Mouse (Mus musculus): ENCODE results near the gene Tff2.

The Tff2 gene

GRCm38 (mm10) chr17:31144040-31145037 is at the start of gene Tff2:
Tff2 (minus strand) TSS chr17:31144282.
- DNase-seq (ENCODE audit: low spot score), result no peak

- DNase-seq (ENCODE audit: low spot score), result no peak
Observed at GRCm38 (mm10) chr17:31193360-31193759, 49.3 kb upstream of the Tff2 start.

- no peak for DNase-seq (ENCODE audit: low spot score)
Observed at GRCm38 (mm10) chr17:31192663-31193062, 48.6 kb upstream of the Tff2 start.

GRCm38 (mm10) chr17:31191825-31192224 is 47.7 kb upstream of the Tff2 start:
- no peak for DNase-seq (ENCODE audit: low spot score)

GRCm38 (mm10) chr17:31187370-31187769 is 43.3 kb upstream of the Tff2 start:
- peak; percentile 62 for DNase-seq (ENCODE audit: low spot score)

- DNase-seq (ENCODE audit: low spot score), result peak; percentile 12
Observed at GRCm38 (mm10) chr17:31184269-31184990, 40.3 kb upstream of the Tff2 start.

GRCm38 (mm10) chr17:31183180-31183974 is 39.3 kb upstream of the Tff2 start:
- no peak for DNase-seq (ENCODE audit: low spot score)

GRCm38 (mm10) chr17:31181490-31181889 is 37.4 kb upstream of the Tff2 start:
- no peak for DNase-seq (ENCODE audit: low spot score)

GRCm38 (mm10) chr17:31176321-31176720 is 32.2 kb upstream of the Tff2 start:
- DNase-seq (ENCODE audit: low spot score), result peak; percentile 66

GRCm38 (mm10) chr17:31169796-31170195 is 25.7 kb upstream of the Tff2 start:
- DNase-seq (ENCODE audit: low spot score), result no peak

GRCm38 (mm10) chr17:31165127-31165526 is 21.0 kb upstream of the Tff2 start, which contains the start of gene Tff1:
Tff1 (minus strand) TSS chr17:31165277.
- no peak for DNase-seq (ENCODE audit: low spot score)

- no peak for DNase-seq (ENCODE audit: low spot score)
Observed at GRCm38 (mm10) chr17:31163821-31164220, 19.7 kb upstream of the Tff2 start.

- no peak for DNase-seq (ENCODE audit: low spot score)
Observed at GRCm38 (mm10) chr17:31162607-31163006, 18.5 kb upstream of the Tff2 start.

GRCm38 (mm10) chr17:31160291-31160690 is 16.2 kb upstream of the Tff2 start:
- DNase-seq (ENCODE audit: low spot score), result no peak

- no peak for DNase-seq (ENCODE audit: low spot score)
Observed at GRCm38 (mm10) chr17:31157921-31158320, 13.8 kb upstream of the Tff2 start.

GRCm38 (mm10) chr17:31153785-31154184 is 9.7 kb upstream of the Tff2 start:
- DNase-seq (ENCODE audit: low spot score), result no peak

- DNase-seq (ENCODE audit: low spot score), result no peak
Observed at GRCm38 (mm10) chr17:31152966-31153499, 9.0 kb upstream of the Tff2 start.

GRCm38 (mm10) chr17:31152512-31152911 is 8.4 kb upstream of the Tff2 start:
- DNase-seq (ENCODE audit: low spot score), result no peak

GRCm38 (mm10) chr17:31145998-31146397 is 1.9 kb upstream of the Tff2 start:
- DNase-seq (ENCODE audit: low spot score), result no peak

- DNase-seq (ENCODE audit: low spot score), result no peak
Observed at GRCm38 (mm10) chr17:31142116-31142515, 2.0 kb downstream of the Tff2 start.

- peak; percentile 66 for DNase-seq (ENCODE audit: low spot score)
Observed at GRCm38 (mm10) chr17:31138398-31138797, 5.7 kb downstream of the Tff2 start.

- no peak for DNase-seq (ENCODE audit: low spot score)
Observed at GRCm38 (mm10) chr17:31136821-31137220, 7.3 kb downstream of the Tff2 start.

Data from T-cell, adult 2 months (primary cell).